7 mouse cellular contexts compared by ENCODE assay signal in genomic region chr3:103423290-103423689, GRCm38 (mm10).
"Had no signal": no experiment of that assay in that cellular context is flagged by ENCODE, and none has a peak within 500 bp of the region (broad histone marks: within the 10 kb centered on the region; RNA-seq: fewer than 3 reads in every experiment).

No protein-coding gene starts in this region.

- DNase-seq: lung, adult 2 months; lung, postnatal 14 days; lung, postnatal 36 days; right cerebral cortex, postnatal 14 days; thymus, adult 2 months; thymus, postnatal 25 days; thymus, postnatal 4 days had no signal
